Mouse (Mus musculus) heart, embryonic 11.5 days (tissue): Measurements from ENCODE around the gene Foxo6. TPM values are rescaled to one million over a fixed set of nuclear protein-coding genes. Genes with fewer than 3 reads are reported as not detected.

Source experiments
- ATAC-seq: fragments of 200-750 bp; cut with Nextera tagmentation; replicated peaks from 2 replicates; pipeline ENCODE4 v1.8.0; 2017; ENCODE audit warnings: moderate library complexity; ENCODE audit not compliant: insufficient number of reproducible peaks, low FRiP score, low TSS enrichment
- H3K27ac ChIP-seq: fragments of 300-500 bp; sonication (generic); 2 replicates; pipeline ENCODE4 v1.5.1; 2014; ENCODE audit warnings: mild to moderate bottlenecking, low read depth, low read length
- H3K27me3 ChIP-seq: fragments of 300-500 bp; sonication (generic); 2 replicates; pipeline ENCODE4 v1.6.1; 2014; ENCODE audit warnings: mild to moderate bottlenecking, low read length, mixed read lengths; ENCODE audit not compliant: control insufficient read depth, insufficient read depth
- H3K36me3 ChIP-seq: fragments of 300-500 bp; sonication (generic); 2 replicates; pipeline ENCODE4 v1.6.1; 2014; ENCODE audit warnings: mild to moderate bottlenecking, low read length, moderate library complexity, mixed read lengths; ENCODE audit not compliant: control insufficient read depth, insufficient read depth
- H3K4me1 ChIP-seq: fragments of 300-500 bp; sonication (generic); 2 replicates; pipeline ENCODE4 v1.6.1; 2014; ENCODE audit warnings: low read length; ENCODE audit not compliant: control insufficient read depth, insufficient read depth
- H3K4me2 ChIP-seq: fragments of 300-500 bp; sonication (generic); 2 replicates; pipeline ENCODE4 v1.6.1; 2014; ENCODE audit warnings: mild to moderate bottlenecking, moderate library complexity
- H3K4me3 ChIP-seq: fragments of 300-500 bp; sonication (generic); 2 replicates; pipeline ENCODE4 v1.5.1; 2014; ENCODE audit warnings: low read depth, low read length
- H3K9ac ChIP-seq: fragments of 300-500 bp; sonication (generic); 2 replicates; pipeline ENCODE4 v1.6.1; 2014; ENCODE audit warnings: mild to moderate bottlenecking, low read depth, low read length, moderate library complexity
- H3K9me3 ChIP-seq: fragments of 300-500 bp; sonication (generic); replicated peaks from 2 replicates; pipeline ENCODE4 v1.6.1; 2016; ENCODE audit warnings: low read length; ENCODE audit not compliant: control insufficient read depth
- WGBS: fragments of 180-500 bp; shearing (Covaris S2); extraction: QIAGEN DNeasy Blood & Tissue Kit; methylation state at CpG from one replicate; pipeline ENCODE4 v1.1.7; 2014; ENCODE audit not compliant: insufficient replicate concordance; 5-methylcytosine and 5-hydroxymethylcytosine counted together
- polyA plus RNA-seq: library from polyadenylated mRNA; unstranded; fragments of >200 nt; fragmentation: Nextera tagmentation; extraction: Ambion mirVana; gene quantifications from 2 replicates; pipeline ENCODE4 v1.2.1, GENCODE M21; 2014

Foxo6 gene
- polyA plus RNA-seq, 1 experiment from 2014 or later: 0.29 TPM

- Histone ChIP-seq H3K4me1 (peaks cover 16% of the 10 kb centered on the region), H3K9me3 (no peaks in the 10 kb centered on the region), H3K27me3 (peaks cover 83% of the 10 kb centered on the region), H3K4me3 (no peak overlapping the region), H3K9ac (no peak overlapping the region), H3K27ac (no peak overlapping the region), H3K36me3 (no peaks in the 10 kb centered on the region), H3K4me2 (no peak overlapping the region)
- no peak for ATAC-seq
- 65% methylated on average over 4 of the region's 4 CpGs for WGBS
These were observed 16.8 kb downstream of the Foxo6 start for GRCm38 (mm10) chr4:120270148-120270936.

- Histone ChIP-seq H3K4me1 (peaks cover 16% of the 10 kb centered on the region), H3K9me3 (no peaks in the 10 kb centered on the region), H3K27me3 (peaks cover 87% of the 10 kb centered on the region), H3K27ac (no peak overlapping the region), H3K4me3 (no peak overlapping the region), H3K4me2 (no peak overlapping the region), H3K9ac (no peak overlapping the region), H3K36me3 (no peaks in the 10 kb centered on the region)
- 17% methylated on average over 9 of the region's 9 CpGs for WGBS
- no peak for ATAC-seq
These were observed 17.7 kb downstream of the Foxo6 start for GRCm38 (mm10) chr4:120269426-120269825.

- no peak for ATAC-seq
- Histone ChIP-seq H3K27ac (no peak overlapping the region), H3K4me3 (peak overlapping the region; percentile 45), H3K9me3 (no peaks in the 10 kb centered on the region), H3K27me3 (peaks cover 87% of the 10 kb centered on the region), H3K4me2 (peak overlapping the region; percentile 77), H3K36me3 (no peaks in the 10 kb centered on the region), H3K9ac (no peak overlapping the region; the same call in 1 of the 2 replicates), H3K4me1 (peaks cover 18% of the 10 kb centered on the region)
- 1% methylated on average over 83 of the region's 112 CpGs for WGBS
These were observed 18.7 kb downstream of the Foxo6 start for GRCm38 (mm10) chr4:120268214-120269061.

- no peak for ATAC-seq
- 6% methylated on average over 25 of the region's 25 CpGs for WGBS
- peak overlapping the region; percentile 77 for H3K4me2 ChIP-seq
- no peak overlapping the region for H3K9ac ChIP-seq
- peaks cover 86% of the 10 kb centered on the region for H3K27me3 ChIP-seq
- no peak overlapping the region for H3K27ac ChIP-seq
- H3K36me3 ChIP-seq: no peaks in the 10 kb centered on the region
- H3K9me3 ChIP-seq: no peaks in the 10 kb centered on the region
- H3K4me3 ChIP-seq: peak overlapping the region; percentile 45
- peaks cover 19% of the 10 kb centered on the region for H3K4me1 ChIP-seq
These were observed 19.5 kb downstream of the Foxo6 start for GRCm38 (mm10) chr4:120267683-120268082.

- Histone ChIP-seq H3K9me3 (no peaks in the 10 kb centered on the region), H3K27me3 (peaks cover 85% of the 10 kb centered on the region), H3K36me3 (no peaks in the 10 kb centered on the region), H3K27ac (no peak overlapping the region), H3K4me2 (peak overlapping the region; percentile 34; the same call in 1 of the 2 replicates), H3K9ac (no peak overlapping the region), H3K4me3 (no peak overlapping the region), H3K4me1 (peaks cover 19% of the 10 kb centered on the region)
- no peak for ATAC-seq
- 29% methylated on average over 24 of the region's 24 CpGs for WGBS
These were observed 20.0 kb downstream of the Foxo6 start for GRCm38 (mm10) chr4:120267136-120267535.

GRCm38 (mm10) chr4:120264105-120264504 is 23.0 kb downstream of the Foxo6 start:
- peaks cover 84% of the 10 kb centered on the region for H3K27me3 ChIP-seq
- no peaks in the 10 kb centered on the region for H3K36me3 ChIP-seq
- ATAC-seq: no peak
- H3K9me3 ChIP-seq: no peaks in the 10 kb centered on the region
- WGBS: 55% methylated on average over 3 of the region's 3 CpGs
- peaks cover 9% of the 10 kb centered on the region; the same call in 1 of the 2 replicates for H3K4me1 ChIP-seq
- no peak overlapping the region for H3K9ac ChIP-seq
- H3K4me2 ChIP-seq: no peak overlapping the region
- no peak overlapping the region for H3K27ac ChIP-seq
- H3K4me3 ChIP-seq: no peak overlapping the region

GRCm38 (mm10) chr4:120262726-120263125 is 24.4 kb downstream of the Foxo6 start:
- no peak for ATAC-seq
- Histone ChIP-seq H3K9ac (no peak overlapping the region), H3K27ac (no peak overlapping the region), H3K4me3 (no peak overlapping the region), H3K4me1 (peaks cover 6% of the 10 kb centered on the region; the same call in 1 of the 2 replicates), H3K27me3 (peaks cover 79% of the 10 kb centered on the region), H3K9me3 (no peaks in the 10 kb centered on the region), H3K4me2 (no peak overlapping the region), H3K36me3 (no peaks in the 10 kb centered on the region)
- WGBS: 47% methylated on average over 2 of the region's 2 CpGs

GRCm38 (mm10) chr4:120262206-120262605 is 24.9 kb downstream of the Foxo6 start:
- WGBS: 35% methylated on average over 10 of the region's 10 CpGs
- peaks cover 2% of the 10 kb centered on the region; the same call in 1 of the 2 replicates for H3K4me1 ChIP-seq
- H3K27me3 ChIP-seq: peaks cover 78% of the 10 kb centered on the region
- H3K9ac ChIP-seq: no peak overlapping the region
- no peak overlapping the region for H3K4me2 ChIP-seq
- no peak overlapping the region for H3K27ac ChIP-seq
- H3K36me3 ChIP-seq: no peaks in the 10 kb centered on the region
- no peak for ATAC-seq
- no peak overlapping the region for H3K4me3 ChIP-seq
- H3K9me3 ChIP-seq: no peaks in the 10 kb centered on the region
